Mouse (Mus musculus): ENCODE measurements around the gene Myl3. TPM values are rescaled to one million over a fixed set of nuclear protein-coding genes. Genes with fewer than 3 reads are reported as not detected.

Myl3 gene
- total RNA-seq, 2 experiments from 2014 or later: 0.87 to 1.1 TPM

DNA sequence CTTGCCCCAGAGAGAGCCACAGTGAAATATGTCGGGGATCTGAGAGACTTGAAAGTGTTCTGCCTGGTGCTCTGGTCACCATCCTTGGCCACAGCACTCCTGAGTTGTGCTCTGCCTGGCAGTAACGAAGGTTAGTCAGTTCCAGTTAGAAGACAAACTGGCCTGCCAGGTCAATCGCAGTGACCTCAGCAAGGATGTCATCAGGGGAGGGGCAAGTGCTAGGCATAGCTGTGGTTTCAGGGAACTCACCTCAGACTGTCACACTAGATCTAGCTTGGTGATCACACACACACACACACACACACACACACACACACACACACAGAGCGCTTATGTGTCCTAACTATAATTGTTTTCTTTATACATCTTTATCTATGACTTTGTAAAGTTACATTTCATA, 61.6 kb downstream of the Myl3 start:
- intact Hi-C loops (cut with DNase I): no loop called here
- no peak for DNase-seq

DNA sequence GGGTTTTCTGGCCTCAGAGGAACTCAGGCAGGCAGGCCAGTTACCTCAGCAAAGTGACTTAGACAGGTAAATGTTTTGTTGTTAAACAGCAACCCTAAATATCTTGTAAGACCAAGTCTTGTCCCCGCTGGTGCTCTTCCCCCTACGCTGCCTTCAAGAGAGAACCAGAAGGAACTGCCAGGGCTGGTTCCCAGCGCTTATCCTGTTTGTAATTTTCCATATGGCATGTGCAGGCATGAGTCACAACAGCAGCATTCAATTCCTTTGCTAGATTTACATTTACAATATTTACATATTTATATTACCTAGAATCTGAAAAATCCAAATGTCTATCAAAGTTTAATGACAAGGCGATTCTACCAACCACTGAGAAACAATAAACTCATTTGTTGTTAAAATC, 68.4 kb downstream of the Myl3 start:
- intact Hi-C loops (cut with DNase I): no loop called here
- DNase-seq: no peak

DNA sequence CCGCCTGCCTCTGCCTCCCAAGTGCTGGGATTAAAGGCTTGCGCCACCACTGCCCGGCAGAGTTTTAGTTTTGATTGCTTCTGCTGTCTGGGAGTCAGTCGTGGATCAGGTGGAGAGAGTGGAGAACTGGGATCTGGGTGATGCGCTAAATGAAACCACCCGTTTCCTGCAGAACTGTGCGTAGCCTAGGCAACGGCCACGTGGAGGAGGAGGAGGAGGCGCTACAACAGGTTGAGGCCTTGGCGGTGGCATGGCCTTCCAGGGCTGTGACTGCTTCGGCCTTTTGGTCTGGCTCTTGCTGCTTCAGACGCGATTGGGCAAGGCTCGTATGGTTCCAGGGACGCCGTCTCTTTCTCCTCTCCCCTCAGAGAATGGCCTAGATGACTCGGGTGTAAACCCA, 72.1 kb downstream of the Myl3 start, which contains the start of gene Prss44:
Gene Prss44 (plus strand): TSS at position 206 of the 400 bp plus-strand sequence.
- no peak for DNase-seq
- intact Hi-C loops (cut with DNase I): no loop called here

Other genes starting within 250 kb of the Myl3 start
- 10 to 100 TPM; 96.2 to 99.1 TPM for gene Setd2, start 209.3 kb upstream of the Myl3 start, total RNA-seq (2021)
- 1 to 10 TPM; 5.9 to 8.6 TPM for gene Nradd, start 117.4 kb upstream of the Myl3 start, total RNA-seq (2021)
- gene Nbeal2, start 87.7 kb upstream of the Myl3 start, total RNA-seq (2021): 10 to 100 TPM; 13.0 to 14.6 TPM
- gene Ccdc12, start 85.4 kb upstream of the Myl3 start, total RNA-seq (2021): 10 to 100 TPM; 43.1 to 46.6 TPM
- gene Pth1r, start 5.3 kb downstream of the Myl3 start, total RNA-seq (2021): 10 to 100 TPM; 11.2 to 11.6 TPM
- not detected for gene Prss42, start 56.3 kb downstream of the Myl3 start, total RNA-seq (2021)
- not detected for gene Prss44, start 72.1 kb downstream of the Myl3 start, total RNA-seq (2021)
- not detected for gene Prss43, start 84.8 kb downstream of the Myl3 start, total RNA-seq (2021)
- gene Prss45, start 92.7 kb downstream of the Myl3 start, total RNA-seq (2021): under 1 TPM in 1 of 2 experiments, not detected in 1; 0.52 TPM
- gene Prss46, start 102.6 kb downstream of the Myl3 start, total RNA-seq (2021): not detected
- gene Prss50, start 116.1 kb downstream of the Myl3 start, total RNA-seq (2021): not detected
- gene Als2cl, start 138.0 kb downstream of the Myl3 start, total RNA-seq (2021): 1 to 10 TPM; 4.4 to 5.9 TPM
- 1 to 10 TPM; 2.8 to 3.4 TPM for gene Tmie, start 138.3 kb downstream of the Myl3 start, total RNA-seq (2021)
- gene Fam240a, start 175.0 kb downstream of the Myl3 start, total RNA-seq (2021): not detected
- gene Tdgf1, start 204.3 kb downstream of the Myl3 start, total RNA-seq (2021): under 1 TPM in 1 of 2 experiments, not detected in 1; 0.54 TPM
- gene Lrrc2, start 209.7 kb downstream of the Myl3 start, total RNA-seq (2021): under 1 TPM; 0.46 to 0.48 TPM
- gene Rtp3, start 248.7 kb downstream of the Myl3 start, total RNA-seq (2021): under 1 TPM; 0.28 to 0.48 TPM

All from left cerebral cortex, postnatal 4 days (tissue).